Comparison of ENCODE assay signal across 8 mouse cellular contexts in the genomic region with DNA sequence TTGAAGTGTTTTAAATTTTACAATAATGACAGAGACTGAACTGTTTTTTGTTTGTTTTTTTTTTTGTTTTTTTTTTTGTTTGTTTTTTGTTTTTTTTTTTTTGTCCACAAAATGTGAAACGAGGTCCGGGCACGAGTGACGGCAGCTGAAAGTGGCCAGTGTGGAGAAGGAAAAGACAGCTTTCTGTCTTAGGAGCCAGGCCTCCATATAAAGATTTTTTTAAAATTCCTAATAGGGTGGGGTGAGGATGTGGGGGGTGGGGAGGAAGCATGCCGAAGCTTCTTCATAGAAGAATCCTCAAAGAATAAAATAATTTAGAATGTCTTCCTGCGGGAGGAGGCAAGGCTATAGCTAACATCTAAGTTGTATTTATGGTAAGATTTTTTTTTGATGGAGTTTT.
A peak's percentile ranks its signal among the peaks of the same experiment; 100 is the strongest.
DNase-seq lines count a peak whose midpoint lies in the region; ATAC-seq and TF ChIP-seq lines count a peak whose summit lies in the region.

No protein-coding gene starts in this region.

- TF ChIP-seq CTCF in left cerebral cortex, adult 2 months (IDR thresholded peaks at IDR 0.05): no peak

- H3K4me2 ChIP-seq in hindbrain, embryonic 12.5 days (replicated peaks): peak overlapping the region; percentile 50

- H3K4me3 ChIP-seq in left cerebral cortex, adult 2 months: peak overlapping the region; percentile 60
- peak overlapping the region; percentile 63 for H3K4me3 ChIP-seq in hindbrain, embryonic 12.5 days

- no peaks in the 10 kb centered on the region for H3K36me3 ChIP-seq in hindbrain, embryonic 12.5 days

- peak overlapping the region; percentile 73 for H3K9ac ChIP-seq in hindbrain, embryonic 12.5 days

- H3K4me1 ChIP-seq in hindbrain, embryonic 12.5 days: peaks cover 17% of the 10 kb centered on the region

- peak overlapping the region; percentile 92 for H3K27ac ChIP-seq in left cerebral cortex, adult 2 months
- peak overlapping the region; percentile 95 for H3K27ac ChIP-seq in hindbrain, embryonic 12.5 days

- intact Hi-C loops in left cerebral cortex, adult 2 months (cut with DNase I): loop anchor here (5.0 kb wide), 3 partner anchors 152 to 292 kb away; no protein-coding TSS in a partner anchor
- intact Hi-C loops in left cerebral cortex, postnatal 36 days (cut with DNase I): loop anchor here (2.0 to 10.0 kb wide), 3 partner anchors 145 to 565 kb away; no protein-coding TSS in a partner anchor

- DNase-seq in left cerebral cortex, adult 2 months (ENCODE audit: extremely low spot score in 1 of 2, low spot score in 2 of 2): no peak
- DNase-seq in left cerebral cortex, postnatal 36 days (ENCODE audit: low spot score in 2 of 2): no peak
- peak; percentile 45 for DNase-seq in embryo, embryonic 11 days
- DNase-seq in lung, postnatal 36 days: peak; percentile 27
- no peak for DNase-seq in right cerebral cortex, adult 2 months (ENCODE audit: low spot score in 2 of 2)
- no peak for DNase-seq in Muller cell, postnatal 12 days (ENCODE audit: inconsistent ontology term)
- DNase-seq in T-cell, adult 2 months (ENCODE audit: low spot score): no peak

- no peaks in the 10 kb centered on the region for H3K9me3 ChIP-seq in hindbrain, embryonic 12.5 days (replicated peaks)

- WGBS in hindbrain, embryonic 12.5 days: 8% methylated on average over 6 of the region's 6 CpGs

- ATAC-seq in hindbrain, embryonic 12.5 days (ENCODE audit: low FRiP score): no peak

- H3K27me3 ChIP-seq in hindbrain, embryonic 12.5 days: no peaks in the 10 kb centered on the region

Comparison
In these comparisons a context has a peak if more than half of its experiments do, and no peak if none do; other contexts are left out.
1. DNase-seq: peak in embryo, embryonic 11 days (single experiment) and lung, postnatal 36 days (single experiment); none in left cerebral cortex, adult 2 months (0 of 2), left cerebral cortex, postnatal 36 days (0 of 2), right cerebral cortex, adult 2 months (0 of 2), Muller cell, postnatal 12 days (single experiment) and T-cell, adult 2 months (single experiment).